Mouse (Mus musculus) brain, adult 2 months (tissue): ENCODE results near the gene Wipf2.

Experiments
- DNase-seq: peaks from one replicate; pipeline ENCODE4 v3.0.0; 2011; ENCODE audit warnings: low read depth, low spot score

Gene Wipf2

GRCm38 (mm10) chr11:98854116-98854515, 9.3 kb upstream of the Wipf2 start:
- no peak for DNase-seq

GRCm38 (mm10) chr11:98854659-98855058, 8.8 kb upstream of the Wipf2 start:
- no peak for DNase-seq

GRCm38 (mm10) chr11:98858759-98859731, 4.4 kb upstream of the Wipf2 start:
- peak; percentile 93 for DNase-seq

- peak; percentile 84 for DNase-seq
Measured at GRCm38 (mm10) chr11:98863751-98864429, 452 bp downstream of the Wipf2 start.

GRCm38 (mm10) chr11:98867293-98867692, 3.9 kb downstream of the Wipf2 start:
- peak; percentile 51 for DNase-seq

- no peak for DNase-seq
Measured at GRCm38 (mm10) chr11:98869906-98870305, 6.5 kb downstream of the Wipf2 start.

- DNase-seq: no peak
Measured at GRCm38 (mm10) chr11:98870791-98871190, 7.4 kb downstream of the Wipf2 start.

- DNase-seq: peak; percentile 79
Measured at GRCm38 (mm10) chr11:98871416-98871815, 8.0 kb downstream of the Wipf2 start.

GRCm38 (mm10) chr11:98872040-98872439, 8.6 kb downstream of the Wipf2 start:
- peak; percentile 95 for DNase-seq

GRCm38 (mm10) chr11:98873900-98874299, 10.5 kb downstream of the Wipf2 start:
- no peak for DNase-seq

- DNase-seq: no peak
Measured at GRCm38 (mm10) chr11:98877001-98877400, 13.6 kb downstream of the Wipf2 start.

- DNase-seq: no peak
Measured at GRCm38 (mm10) chr11:98887703-98888102, 24.3 kb downstream of the Wipf2 start.

- no peak for DNase-seq
Measured at GRCm38 (mm10) chr11:98889077-98889476, 25.6 kb downstream of the Wipf2 start.

GRCm38 (mm10) chr11:98889977-98890376, 26.5 kb downstream of the Wipf2 start:
- DNase-seq: no peak

GRCm38 (mm10) chr11:98892426-98892825, 29.0 kb downstream of the Wipf2 start:
- no peak for DNase-seq

- DNase-seq: no peak
Measured at GRCm38 (mm10) chr11:98900529-98901125, 37.2 kb downstream of the Wipf2 start.

- no peak for DNase-seq
Measured at GRCm38 (mm10) chr11:98902621-98903245, 39.3 kb downstream of the Wipf2 start.

- DNase-seq: no peak
Measured at GRCm38 (mm10) chr11:98904577-98904976, 41.1 kb downstream of the Wipf2 start.

GRCm38 (mm10) chr11:98905033-98905432, 41.6 kb downstream of the Wipf2 start:
- DNase-seq: no peak

GRCm38 (mm10) chr11:98905583-98905982, 42.1 kb downstream of the Wipf2 start:
- no peak for DNase-seq

- DNase-seq: no peak
Measured at GRCm38 (mm10) chr11:98907063-98907436, 43.6 kb downstream of the Wipf2 start.
